Mouse (Mus musculus) midbrain, embryonic 12.5 days (tissue): Measurements from ENCODE around the gene Hadh. TPM values are rescaled to one million over a fixed set of nuclear protein-coding genes. Genes with fewer than 3 reads are reported as not detected.

ENCODE experiments used
- polyA plus RNA-seq: library from polyadenylated mRNA; unstranded; fragments of >200 nt; fragmentation: Nextera tagmentation; extraction: Ambion mirVana; gene quantifications from 2 replicates; pipeline ENCODE4 v1.2.1, GENCODE M21; 2016

The Hadh gene
- polyA plus RNA-seq, 1 experiment from 2014 or later: 49.0 TPM

Other genes starting within 250 kb of the Hadh start
- gene Lef1, start 161.6 kb downstream of the Hadh start, polyA plus RNA-seq: 97.0 and 103 TPM in 2 replicates
- gene Cyp2u1, start 31.1 kb upstream of the Hadh start, polyA plus RNA-seq: 2.6 and 3.1 TPM in 2 replicates
- 0.93 and 1.4 TPM in 2 replicates for gene Sgms2, start 219.3 kb upstream of the Hadh start, polyA plus RNA-seq